Mouse (Mus musculus) midbrain, postnatal 0 days (tissue): Measurements from ENCODE around the gene Tnxb. TPM values are rescaled to one million over a fixed set of nuclear protein-coding genes. Genes with fewer than 3 reads are reported as not detected.

ENCODE experiments used
- ATAC-seq: fragments of 200-750 bp; cut with Nextera tagmentation; 2 replicates; pipeline ENCODE4 v1.8.0; 2017; ENCODE audit warnings: moderate number of reproducible peaks, mild to moderate bottlenecking, moderate TSS enrichment, moderate library complexity; ENCODE audit not compliant: low FRiP score
- DNase-seq: peaks from one replicate; pipeline ENCODE4 v3.0.0-alpha.2; 2015; ENCODE audit warnings: low spot score
- H3K27ac ChIP-seq: fragments of 300-500 bp; sonication (generic); 2 replicates; pipeline ENCODE4 v1.5.1; 2014; ENCODE audit warnings: low read depth, mild to moderate bottlenecking, low read length, mixed read lengths
- H3K27me3 ChIP-seq: fragments of 300-500 bp; sonication (generic); 2 replicates; pipeline ENCODE4 v1.6.1; 2014; ENCODE audit warnings: low read length, control low read depth, mixed read lengths; ENCODE audit not compliant: insufficient read depth
- H3K36me3 ChIP-seq: fragments of 300-500 bp; sonication (generic); 2 replicates; pipeline ENCODE4 v1.6.1; 2014; ENCODE audit warnings: low read length, control low read depth, mixed read lengths; ENCODE audit not compliant: insufficient read depth
- H3K4me1 ChIP-seq: fragments of 300-500 bp; sonication (generic); 2 replicates; pipeline ENCODE4 v1.6.1; 2014; ENCODE audit warnings: mild to moderate bottlenecking, control low read depth, antibody characterized with exemption, low read length, mixed read lengths; ENCODE audit not compliant: insufficient read depth
- H3K4me2 ChIP-seq: fragments of 300-500 bp; sonication (generic); 2 replicates; pipeline ENCODE4 v1.6.1; 2014; ENCODE audit warnings: low read depth, mild to moderate bottlenecking, low read length, mixed read lengths; ENCODE audit not compliant: poor library complexity, severe bottlenecking
- H3K4me3 ChIP-seq: fragments of 300-500 bp; sonication (generic); 2 replicates; pipeline ENCODE4 v1.5.1; 2014; ENCODE audit warnings: low read depth, mild to moderate bottlenecking, low read length, moderate library complexity
- H3K9ac ChIP-seq: fragments of 300-500 bp; sonication (generic); replicated peaks from 2 replicates; pipeline ENCODE4 v1.6.1; 2014; ENCODE audit warnings: mild to moderate bottlenecking, low read length, moderate library complexity, mixed read lengths; ENCODE audit not compliant: poor library complexity, severe bottlenecking
- H3K9me3 ChIP-seq: fragments of 300-500 bp; sonication (generic); 2 replicates; pipeline ENCODE4 v1.6.1; 2016; ENCODE audit warnings: low read length, control low read depth
- CTCF ChIP-seq: IDR thresholded peaks from 2 replicates; pipeline ENCODE4 v1.5.1; 2016; ENCODE audit warnings: antibody characterized with exemption, mild to moderate bottlenecking
- WGBS: fragments of 180-500 bp; shearing (Covaris S2); extraction: QIAGEN DNeasy Blood & Tissue Kit; methylation state at CpG from one replicate; pipeline ENCODE4 v1.1.7; 2014; 5-methylcytosine and 5-hydroxymethylcytosine counted together
- polyA plus RNA-seq: library from polyadenylated mRNA; unstranded; fragments of >200 nt; fragmentation: Nextera tagmentation; extraction: Ambion mirVana; gene quantifications from 2 replicates; pipeline ENCODE4 v1.2.1, GENCODE M21; 2015
- total RNA-seq: library from RNA; depleted of rRNA; stranded (reverse); fragments of >200 nt; gene quantifications from 2 replicates; pipeline ENCODE4 v1.2.3, GENCODE M21; 2014

Tnxb gene
- total and polyA plus RNA-seq, 2 experiments from 2014 or later, result 0.30 to 3.5 TPM

GRCm38 (mm10) chr17:34664472-34664871, 5.9 kb upstream of the Tnxb start:
- Histone ChIP-seq H3K4me2 (no peak overlapping the region), H3K4me3 (no peak overlapping the region), H3K27me3 (peaks cover 5% of the 10 kb centered on the region), H3K36me3 (no peaks in the 10 kb centered on the region), H3K4me1 (no peaks in the 10 kb centered on the region), H3K9me3 (no peaks in the 10 kb centered on the region), H3K27ac (no peak overlapping the region), H3K9ac (no peak overlapping the region)
- no peak for DNase-seq
- WGBS, result 79% methylated on average over 7 of the region's 7 CpGs
- ATAC-seq, result no peak
- TF ChIP-seq CTCF, result no peak

GRCm38 (mm10) chr17:34671151-34672066, 1.1 kb downstream of the Tnxb start:
- Histone ChIP-seq H3K4me2 (peak overlapping the region; percentile 57), H3K9me3 (no peaks in the 10 kb centered on the region), H3K9ac (peak overlapping the region; percentile 36), H3K27me3 (peaks cover 44% of the 10 kb centered on the region), H3K36me3 (no peaks in the 10 kb centered on the region), H3K4me1 (peaks cover 4% of the 10 kb centered on the region; the same call in 1 of the 2 replicates), H3K27ac (no peak overlapping the region), H3K4me3 (peak overlapping the region; percentile 30)
- TF ChIP-seq CTCF, result peak; percentile 35
- DNase-seq (no peak), ATAC-seq (peak; percentile 54)
- WGBS, result 12% methylated on average over 85 of the region's 93 CpGs

- ATAC-seq, result no peak
- no peak for DNase-seq
- Histone ChIP-seq H3K27me3 (peaks cover 44% of the 10 kb centered on the region), H3K4me3 (peak overlapping the region; percentile 30), H3K27ac (no peak overlapping the region), H3K4me2 (peak overlapping the region; percentile 57), H3K9me3 (no peaks in the 10 kb centered on the region), H3K9ac (no peak overlapping the region), H3K4me1 (peaks cover 4% of the 10 kb centered on the region; the same call in 1 of the 2 replicates), H3K36me3 (no peaks in the 10 kb centered on the region)
- 33% methylated on average over 48 of the region's 49 CpGs for WGBS
- no peak for TF ChIP-seq CTCF
These were observed 2.0 kb downstream of the Tnxb start for GRCm38 (mm10) chr17:34672246-34672792.

GRCm38 (mm10) chr17:34673139-34673538, 2.8 kb downstream of the Tnxb start:
- Histone ChIP-seq H3K9me3 (no peaks in the 10 kb centered on the region), H3K4me2 (no peak overlapping the region), H3K27me3 (peaks cover 44% of the 10 kb centered on the region), H3K27ac (no peak overlapping the region), H3K4me3 (no peak overlapping the region), H3K4me1 (peaks cover 4% of the 10 kb centered on the region; the same call in 1 of the 2 replicates), H3K9ac (no peak overlapping the region), H3K36me3 (no peaks in the 10 kb centered on the region)
- no peak for ATAC-seq
- TF ChIP-seq CTCF, result no peak
- no peak for DNase-seq
- 84% methylated on average over 7 of the region's 7 CpGs for WGBS

GRCm38 (mm10) chr17:34674524-34675204, 4.3 kb downstream of the Tnxb start:
- no peak for DNase-seq
- Histone ChIP-seq H3K27me3 (peaks cover 43% of the 10 kb centered on the region), H3K4me1 (peaks cover 4% of the 10 kb centered on the region; the same call in 1 of the 2 replicates), H3K4me3 (no peak overlapping the region), H3K4me2 (no peak overlapping the region), H3K9ac (no peak overlapping the region), H3K27ac (no peak overlapping the region), H3K36me3 (no peaks in the 10 kb centered on the region), H3K9me3 (no peaks in the 10 kb centered on the region)
- TF ChIP-seq CTCF, result no peak
- 62% methylated on average over 11 of the region's 11 CpGs for WGBS
- no peak for ATAC-seq
